Mouse (Mus musculus) ES-Bruce4 (cell line): ENCODE results near the gene BC029722.

ENCODE experiments used
- CTCF ChIP-seq: IDR thresholded peaks from one replicate; pipeline ENCODE4 v1.8.1; 2011; ENCODE audit warnings: low read depth, low read length
- EP300 ChIP-seq: IDR thresholded peaks from 2 replicates; pipeline ENCODE4 v1.6.1; 2011; ENCODE audit warnings: low read depth, low read length; ENCODE audit not compliant: insufficient read depth
- POLR2A ChIP-seq: IDR thresholded peaks from one replicate; pipeline ENCODE4 v1.8.1; 2011; ENCODE audit warnings: low read length; ENCODE audit not compliant: insufficient read depth

GRCm38 (mm10) chr2:155773664-155774063, 45.6 kb downstream of the BC029722 start:
- no peak for TF ChIP-seq CTCF
- TF ChIP-seq POLR2A: no peak
- TF ChIP-seq EP300: no peak
